9 mouse cellular contexts compared by ENCODE assay signal in the genomic region with DNA sequence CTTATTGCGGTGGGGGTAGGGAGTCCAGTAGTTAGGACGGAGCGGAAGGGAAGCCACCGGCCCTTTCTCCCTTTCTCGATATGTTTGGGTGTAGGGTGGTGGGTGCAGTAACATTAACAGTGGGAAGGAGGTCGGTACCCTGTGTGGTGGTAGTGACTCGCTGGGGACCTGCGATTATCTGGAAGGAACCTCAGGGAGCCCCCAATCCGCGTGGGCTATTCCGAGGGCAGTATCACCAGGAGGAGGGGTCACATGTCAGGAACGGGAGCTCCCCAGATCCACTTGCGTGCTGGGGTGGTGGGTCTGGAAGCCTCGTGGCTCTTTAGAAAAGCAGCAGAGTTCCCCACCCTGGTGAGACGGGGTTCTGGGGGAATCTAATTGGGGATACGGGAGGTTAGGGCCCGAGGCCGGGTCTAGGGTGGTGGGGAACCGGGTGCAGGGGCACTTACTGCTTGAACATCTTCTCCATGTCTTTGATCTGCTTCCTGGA. TPM values are rescaled to one million over a fixed set of nuclear protein-coding genes. Genes with fewer than 3 reads are reported as not detected.
DNase-seq lines count a peak whose midpoint lies in the region; ATAC-seq and TF ChIP-seq lines count a peak whose summit lies in the region.
"Had no signal": no experiment of that assay in that cellular context is flagged by ENCODE, and none has a peak within 500 bp of the region (broad histone marks: within the 10 kb centered on the region; RNA-seq: fewer than 3 reads in every experiment).

No protein-coding gene starts in this region.

- peaks cover 14% of the 10 kb centered on the region for H3K27me3 ChIP-seq in embryonic facial prominence, embryonic 13.5 days
- H3K27me3 ChIP-seq in intestine, postnatal 0 days (replicated peaks; ENCODE audit: control insufficient read depth, insufficient read depth, low read length), result no peaks in the 10 kb centered on the region
- no peaks in the 10 kb centered on the region for H3K27me3 ChIP-seq in neural tube, embryonic 15.5 days (replicated peaks)

- peak; percentile 9 for DNase-seq in right cerebral cortex, postnatal 14 days
- no peak for DNase-seq in right cerebral cortex, adult 18-20 months
- no peak for DNase-seq in yolk sac, embryonic 10.5 days (ENCODE audit: low spot score)
- no peak for DNase-seq in adrenal gland, postnatal 14 days
- no peak for DNase-seq in left cerebral cortex, adult 18-20 months (ENCODE audit: low spot score in 2 of 2)

- H3K4me3 ChIP-seq in embryonic facial prominence, embryonic 13.5 days, result peak overlapping the region; percentile 76
- H3K4me3 ChIP-seq in intestine, postnatal 0 days (ENCODE audit: low read depth, low read length), result peak overlapping the region; percentile 93
- H3K4me3 ChIP-seq in neural tube, embryonic 15.5 days (replicated peaks), result peak overlapping the region; percentile 66

- 2% methylated on average over 19 of the region's 19 CpGs for WGBS in embryonic facial prominence, embryonic 13.5 days
- 1% methylated on average over 19 of the region's 19 CpGs for WGBS in intestine, postnatal 0 days
- WGBS in neural tube, embryonic 15.5 days, result 2% methylated on average over 19 of the region's 19 CpGs

- H3K4me2 ChIP-seq in embryonic facial prominence, embryonic 13.5 days, result peak overlapping the region; percentile 97
- peak overlapping the region; percentile 93 for H3K4me2 ChIP-seq in intestine, postnatal 0 days (replicated peaks; ENCODE audit: low read depth)
- peak overlapping the region; percentile 75 for H3K4me2 ChIP-seq in neural tube, embryonic 15.5 days

- H3K27ac ChIP-seq in embryonic facial prominence, embryonic 13.5 days, result no peak overlapping the region
- H3K27ac ChIP-seq in intestine, postnatal 0 days (ENCODE audit: low read depth, low read length), result peak overlapping the region; percentile 93
- peak overlapping the region; percentile 72; the same call in 1 of the 2 replicates for H3K27ac ChIP-seq in neural tube, embryonic 15.5 days (replicated peaks)

- peak overlapping the region; percentile 84 for H3K9ac ChIP-seq in embryonic facial prominence, embryonic 13.5 days
- H3K9ac ChIP-seq in intestine, postnatal 0 days (ENCODE audit: low read depth, low read length), result peak overlapping the region; percentile 91
- peak overlapping the region; percentile 72 for H3K9ac ChIP-seq in neural tube, embryonic 15.5 days (replicated peaks)

- H3K36me3 ChIP-seq in embryonic facial prominence, embryonic 13.5 days, result 0 out of 2 replicates have a peak, but pooled peaks cover 5% of the 10 kb centered on the region
- H3K36me3 ChIP-seq in intestine, postnatal 0 days (ENCODE audit: control insufficient read depth, insufficient read depth), result peaks cover 18% of the 10 kb centered on the region; the same call in 1 of the 2 replicates
- H3K36me3 ChIP-seq in neural tube, embryonic 15.5 days, result no peaks in the 10 kb centered on the region

- ATAC-seq in embryonic facial prominence, embryonic 13.5 days (ENCODE audit: insufficient number of reproducible peaks, insufficient read depth, low FRiP score, low TSS enrichment, low read depth), result 0 out of 2 replicates have a peak, but pooled peaks have one; percentile 23
- ATAC-seq in intestine, postnatal 0 days, result no peak
- ATAC-seq in neural tube, embryonic 15.5 days (ENCODE audit: low FRiP score), result peak; percentile 28

- peaks cover 28% of the 10 kb centered on the region for H3K4me1 ChIP-seq in embryonic facial prominence, embryonic 13.5 days
- H3K4me1 ChIP-seq in intestine, postnatal 0 days (replicated peaks; ENCODE audit: control insufficient read depth, insufficient read depth, low read length), result peaks cover 22% of the 10 kb centered on the region
- peaks cover 56% of the 10 kb centered on the region for H3K4me1 ChIP-seq in neural tube, embryonic 15.5 days

- TF ChIP-seq CTCF in intestine, postnatal 0 days (IDR thresholded peaks at IDR 0.05; ENCODE audit: low read depth), result no peak

- H3K9me3 ChIP-seq in embryonic facial prominence, embryonic 13.5 days, result no peaks in the 10 kb centered on the region
- H3K9me3 ChIP-seq in intestine, postnatal 0 days (ENCODE audit: control insufficient read depth), result no peaks in the 10 kb centered on the region
- H3K9me3 ChIP-seq in neural tube, embryonic 15.5 days (replicated peaks), result no peaks in the 10 kb centered on the region

RNA-seq across cellular contexts. Expression of gene Efhd2, which starts 0.6 kb away (rescaled TPM):
- polyA plus RNA-seq in embryonic facial prominence, embryonic 13.5 days (2015; fragmentation: Nextera tagmentation; extraction: Ambion mirVana), result 51.2 and 52.0 TPM in 2 replicates
- polyA plus RNA-seq in intestine, postnatal 0 days (2015; fragmentation: Nextera tagmentation; extraction: Ambion mirVana), result 173 and 181 TPM in 2 replicates
- polyA plus RNA-seq in neural tube, embryonic 15.5 days (2015; fragmentation: Nextera tagmentation; extraction: Ambion mirVana), result 75.6 and 85.4 TPM in 2 replicates
- total RNA-seq in adrenal gland, postnatal 14 days (2021), result 21.4 and 28.2 TPM in 2 replicates
- total RNA-seq in left cerebral cortex, adult 18-20 months (2021), result 100 to 1,000 TPM; 298 to 317 TPM

RNA-seq across cellular contexts. Expression of gene Ctrc, which starts 28.0 kb away (rescaled TPM):
- polyA plus RNA-seq in embryonic facial prominence, embryonic 13.5 days (2015; fragmentation: Nextera tagmentation; extraction: Ambion mirVana), result not detected in 2 replicates
- not detected in 2 replicates for polyA plus RNA-seq in intestine, postnatal 0 days (2015; fragmentation: Nextera tagmentation; extraction: Ambion mirVana)
- not detected in 2 replicates for polyA plus RNA-seq in neural tube, embryonic 15.5 days (2015; fragmentation: Nextera tagmentation; extraction: Ambion mirVana)
- not detected in 2 replicates for total RNA-seq in adrenal gland, postnatal 14 days (2021)
- total RNA-seq in left cerebral cortex, adult 18-20 months (2021), result not detected
- total RNA-seq: gastrocnemius, postnatal 36 days had no signal

RNA-seq across cellular contexts. Expression of gene Cela2a, which starts 48.2 kb away (rescaled TPM):
- polyA plus RNA-seq in embryonic facial prominence, embryonic 13.5 days (2015; fragmentation: Nextera tagmentation; extraction: Ambion mirVana), result 0.25 TPM in 1 of 2 replicates, not detected in the other
- 35.6 and 65.3 TPM in 2 replicates for polyA plus RNA-seq in intestine, postnatal 0 days (2015; fragmentation: Nextera tagmentation; extraction: Ambion mirVana)
- 1.3 TPM in 1 of 2 replicates, not detected in the other for polyA plus RNA-seq in neural tube, embryonic 15.5 days (2015; fragmentation: Nextera tagmentation; extraction: Ambion mirVana)
- 0.56 TPM in 1 of 2 replicates, not detected in the other for total RNA-seq in adrenal gland, postnatal 14 days (2021)
- total RNA-seq in left cerebral cortex, adult 18-20 months (2021), result not detected
- total RNA-seq: gastrocnemius, postnatal 36 days had no signal

Comparison
In these comparisons a context has a peak if more than half of its experiments do, and no peak if none do; other contexts are left out.
1. RNA of gene Cela2a, which starts 48.2 kb away (polyA plus RNA-seq): 35.6 to 65.3 TPM in intestine, postnatal 0 days; 0.25 TPM in embryonic facial prominence, embryonic 13.5 days and 1.3 TPM in neural tube, embryonic 15.5 days; every median in the first group is over 10 times any median in the second.
2. Peak in every context shown above with its lines, with median percentiles within 50 percentile points of each other: H3K4me2 ChIP-seq, H3K4me3 ChIP-seq and H3K9ac ChIP-seq.